Mouse (Mus musculus): ENCODE results near the gene 2410004P03Rik.

The 2410004P03Rik gene

DNA sequence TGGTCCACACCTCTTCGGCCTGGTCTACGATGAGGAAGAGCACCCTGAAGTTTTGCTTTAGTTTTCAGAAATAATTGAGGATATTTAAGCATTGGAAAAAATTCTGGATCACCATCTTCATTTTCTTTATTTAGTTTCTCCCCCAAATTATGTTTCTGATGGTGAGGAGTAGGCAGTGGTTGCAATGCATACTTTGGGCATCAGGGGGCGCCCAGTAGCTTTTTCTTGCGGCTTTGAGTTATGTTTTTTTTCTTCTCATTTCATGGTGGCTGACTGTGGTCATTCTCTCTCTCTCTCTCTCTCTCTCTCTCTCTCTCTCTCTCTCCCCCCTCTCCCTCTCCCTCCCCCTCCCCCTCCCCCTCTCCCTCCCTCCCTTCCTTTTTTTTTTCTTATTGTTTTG is 6.9 kb upstream of the 2410004P03Rik start:
- peak; percentile 72 to 86 for DNase-seq

DNA sequence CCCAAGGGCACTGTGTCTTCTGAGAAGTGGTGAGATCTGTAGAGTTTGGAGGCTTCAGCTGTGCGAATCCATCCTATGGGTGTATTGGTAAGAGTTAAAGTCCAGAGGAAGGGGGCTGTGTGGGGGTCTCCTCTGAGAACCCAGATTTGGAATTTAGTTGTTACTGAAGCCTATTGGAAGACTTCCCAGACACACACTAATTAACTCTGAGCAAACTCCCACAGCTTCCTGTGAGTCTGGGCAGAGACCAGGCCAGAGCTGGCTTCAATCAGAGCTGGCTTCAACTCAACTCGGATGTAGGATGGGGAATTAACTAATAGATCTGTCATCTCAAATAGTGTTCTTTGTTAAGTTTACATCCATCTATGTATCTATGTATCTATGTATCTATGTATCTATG is 4.2 kb upstream of the 2410004P03Rik start:
- DNase-seq = no peak

DNA sequence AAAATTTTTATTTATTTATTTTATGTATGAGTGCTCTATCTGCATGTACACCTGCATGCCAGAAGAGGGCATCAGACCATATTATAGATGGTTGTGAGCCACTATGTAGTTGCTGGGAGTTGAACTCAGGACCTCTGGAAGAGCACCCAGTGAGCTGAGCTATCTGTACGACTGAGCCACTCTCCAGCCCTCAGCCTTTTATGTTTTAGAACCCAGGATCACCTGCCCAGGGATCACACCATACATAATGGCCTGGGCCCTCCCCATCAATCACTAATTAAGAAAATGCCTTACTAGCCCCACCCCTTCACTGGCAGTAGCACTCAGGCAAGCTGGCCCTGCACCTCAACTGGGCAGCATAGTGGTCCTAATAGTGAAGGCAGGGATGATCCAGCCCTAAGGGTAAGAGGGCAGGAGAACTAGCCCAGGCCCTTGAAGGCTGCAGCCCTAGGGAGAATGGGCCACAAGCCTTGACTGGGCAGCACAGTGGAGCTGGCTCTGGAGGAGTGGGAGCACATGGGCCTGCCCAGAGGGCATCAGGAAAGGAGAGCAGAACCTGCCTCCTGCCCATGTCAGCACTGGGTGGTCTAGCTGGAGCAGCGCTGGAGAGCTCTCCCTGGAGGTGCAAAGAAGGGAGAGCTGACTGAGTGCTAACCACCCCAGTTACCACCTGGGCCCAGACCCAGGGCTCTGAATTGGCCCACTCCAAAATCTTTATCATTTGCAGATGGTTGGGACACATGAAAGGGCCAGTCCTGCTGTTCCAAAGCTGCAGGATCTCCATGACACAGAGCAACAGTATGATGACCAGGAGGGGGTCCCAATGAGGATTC is 756 bp upstream of the 2410004P03Rik start:
- no peak for DNase-seq

DNA sequence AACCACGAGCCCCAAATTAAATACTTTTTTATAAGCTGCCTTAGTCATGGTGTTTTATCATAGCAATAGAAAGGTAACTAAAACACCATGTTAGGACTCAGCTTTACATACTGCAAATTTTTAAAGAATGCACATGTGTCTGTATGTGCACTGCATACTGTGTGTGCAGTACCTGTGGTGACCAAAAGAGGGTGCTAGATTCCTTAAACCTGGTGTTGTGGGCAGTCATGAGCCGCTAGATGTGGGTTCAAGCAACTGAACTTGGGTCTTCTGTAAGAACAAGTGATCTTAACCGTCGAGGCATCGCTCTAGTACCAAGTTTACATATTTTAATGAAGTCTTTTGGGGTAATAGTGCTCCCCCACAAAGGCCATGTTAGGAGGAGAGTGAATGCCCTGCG is 2.1 kb downstream of the 2410004P03Rik start:
- DNase-seq = no peak

DNA sequence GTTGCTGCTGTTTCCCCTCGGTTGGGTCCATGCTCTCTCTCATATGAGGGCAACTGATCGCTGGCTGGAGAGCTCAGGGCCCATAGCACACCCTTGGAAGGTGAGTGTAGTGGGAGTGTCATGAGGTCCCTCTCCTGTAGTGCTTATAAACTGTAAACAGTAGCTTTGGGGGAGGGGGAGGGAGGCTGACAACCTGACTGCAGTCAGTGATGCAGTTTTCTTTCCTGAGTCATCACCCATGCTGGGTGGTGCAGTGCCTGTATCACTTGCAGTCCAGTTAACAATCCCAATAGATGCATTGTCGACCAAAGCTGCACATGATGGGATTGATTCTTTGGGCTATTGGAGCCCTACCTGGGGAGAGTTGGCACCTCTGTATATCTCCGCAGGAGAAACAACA is 10.3 kb downstream of the 2410004P03Rik start:
- no peak for DNase-seq

DNA sequence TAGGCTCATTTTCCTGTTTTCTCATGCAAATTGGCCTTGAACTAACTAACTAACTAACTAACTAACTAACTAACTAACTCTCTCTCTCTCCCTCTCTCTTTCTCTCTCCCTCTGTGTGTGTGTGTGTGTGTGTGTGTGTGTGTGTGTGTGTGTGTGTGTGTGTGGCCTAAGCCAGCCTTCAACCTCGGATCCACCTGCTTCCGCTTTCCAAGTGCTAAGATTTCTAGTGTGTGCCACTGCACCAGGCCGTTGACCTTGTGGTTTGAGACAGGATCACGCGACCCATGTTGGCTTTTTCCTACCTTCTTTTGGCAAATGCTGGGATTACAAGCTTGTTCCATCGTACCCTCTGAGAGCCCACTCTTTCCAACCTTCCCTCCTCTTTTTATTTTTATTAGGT is 10.9 kb downstream of the 2410004P03Rik start:
- no peak for DNase-seq

DNA sequence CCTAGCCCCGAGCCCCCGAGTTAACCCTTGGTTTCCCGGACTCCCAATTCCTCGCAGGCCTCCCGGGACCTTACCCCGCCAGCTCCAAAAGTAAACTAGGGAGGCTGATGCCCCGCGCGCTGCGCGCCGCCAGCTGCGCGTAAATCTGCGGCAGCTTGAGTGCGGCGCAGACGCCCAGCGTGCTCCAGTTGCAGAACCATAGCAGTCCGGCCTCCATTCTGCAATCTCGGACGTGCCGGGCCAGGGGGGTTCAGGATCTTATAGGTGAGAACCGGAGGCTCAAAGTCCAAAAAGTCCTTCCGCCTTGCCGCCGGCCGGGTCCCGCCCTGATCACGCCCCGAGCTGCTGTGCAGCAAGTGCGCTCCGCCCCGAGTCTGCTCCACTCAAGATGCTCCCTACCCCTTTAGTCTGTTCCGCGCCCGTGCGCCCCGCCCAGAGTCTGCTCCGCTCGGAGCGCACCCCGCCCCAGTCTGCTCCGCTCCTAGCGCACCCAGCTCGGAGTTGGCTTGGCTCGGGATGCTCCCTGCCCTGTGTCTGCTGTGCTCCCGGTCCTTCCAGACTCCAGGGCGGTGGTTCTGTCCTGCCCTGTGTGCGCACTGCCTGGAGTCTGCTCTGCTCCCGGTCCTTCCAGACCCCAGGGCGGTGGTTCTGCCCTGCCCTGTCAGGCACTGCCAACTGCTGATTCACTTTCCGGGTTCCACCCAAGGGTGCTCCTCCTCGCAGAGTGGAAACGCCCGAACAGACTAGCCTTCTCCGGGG is 11.6 kb downstream of the 2410004P03Rik start, which contains the start of gene Pqlc3:
TSS of gene Pqlc3 (minus strand) at position 670 of the 759 bp plus-strand sequence.
- peak; percentile 58 to 63 for DNase-seq

DNA sequence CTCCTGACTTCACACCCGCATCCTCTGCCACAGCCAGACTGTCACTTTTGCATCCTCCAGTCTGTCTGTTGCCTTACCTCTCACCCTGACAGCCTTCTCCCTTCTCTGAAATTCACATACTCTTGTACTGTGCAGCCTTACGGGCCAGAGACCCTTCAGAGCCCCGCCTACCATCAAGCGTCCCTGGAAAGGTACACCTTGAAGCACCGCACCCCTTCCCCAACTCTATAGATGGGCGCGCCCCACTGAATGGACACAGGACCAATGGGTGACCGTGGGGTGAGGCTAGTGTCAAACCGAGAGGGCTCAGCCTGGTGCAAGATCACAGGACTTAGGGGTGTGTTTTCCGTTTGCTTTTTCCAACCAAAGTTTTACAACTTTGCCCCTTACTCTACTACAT is 12.4 kb downstream of the 2410004P03Rik start:
- no peak for DNase-seq

DNA sequence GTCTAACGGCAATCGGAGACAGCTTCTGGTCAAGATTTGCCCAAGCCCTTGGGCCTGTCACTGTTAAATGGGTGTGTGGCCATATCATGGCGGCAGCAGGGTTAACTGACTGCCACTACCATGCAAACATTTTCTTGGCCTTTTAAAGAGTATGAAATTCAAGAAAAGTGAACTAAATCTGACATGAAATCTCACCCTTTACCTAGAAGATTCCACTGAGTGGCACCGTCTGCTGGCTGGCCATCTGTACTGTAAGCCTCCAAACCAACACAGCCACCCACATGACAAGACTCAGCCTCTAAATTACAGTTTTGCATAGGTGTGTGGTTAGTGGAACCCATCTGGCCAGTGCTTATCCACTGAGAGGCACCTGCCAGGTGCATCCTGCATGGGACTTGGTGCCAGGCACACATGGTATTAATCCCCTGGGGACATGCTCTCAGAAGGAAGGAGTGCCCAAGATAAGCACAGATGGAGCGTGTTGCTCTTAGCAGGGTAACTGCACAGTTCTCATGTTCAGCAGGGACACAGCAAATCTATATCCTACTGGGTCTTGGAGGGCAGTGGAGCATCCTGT is 14.6 kb downstream of the 2410004P03Rik start:
- DNase-seq = no peak

DNA sequence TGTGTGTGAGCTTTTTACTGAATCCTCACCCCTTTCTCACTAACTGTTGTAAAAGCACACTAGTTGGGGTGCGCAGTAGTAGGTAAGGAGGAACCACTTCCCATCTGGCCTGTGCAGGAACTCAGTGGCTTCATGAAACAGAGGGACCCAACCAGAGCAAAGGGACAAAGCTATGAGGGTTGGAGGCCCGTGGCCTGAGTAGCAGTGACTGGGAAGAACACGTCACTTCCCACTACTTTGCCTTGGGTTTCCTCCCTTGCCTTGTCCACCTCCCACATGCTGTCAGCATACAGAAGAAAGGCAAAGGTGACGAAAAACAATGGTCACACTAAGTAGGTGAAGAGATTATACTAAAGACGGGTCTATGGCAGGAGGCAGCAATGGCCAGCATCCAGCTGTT is 15.2 kb downstream of the 2410004P03Rik start:
- no peak for DNase-seq

DNA sequence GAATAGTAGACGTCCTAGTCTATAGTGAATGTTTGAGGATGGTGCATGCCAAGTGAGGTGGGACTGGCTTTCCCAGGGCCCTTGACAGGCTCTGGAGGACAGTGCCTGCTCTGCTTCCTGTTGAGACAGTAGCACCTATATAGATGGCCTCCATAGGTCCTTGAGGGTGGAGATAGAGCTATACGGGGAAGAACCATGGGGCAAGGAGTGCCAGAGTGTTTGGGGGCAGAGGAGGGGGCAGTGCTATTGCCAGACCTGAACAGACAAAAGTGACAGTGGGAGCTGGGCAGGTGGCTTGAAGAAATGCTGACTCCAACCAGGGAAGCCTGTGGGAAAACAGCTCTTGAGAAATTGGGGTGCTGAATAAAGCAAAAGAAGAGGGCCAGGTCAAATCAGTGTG is 17.2 kb downstream of the 2410004P03Rik start:
- DNase-seq = no peak

DNA sequence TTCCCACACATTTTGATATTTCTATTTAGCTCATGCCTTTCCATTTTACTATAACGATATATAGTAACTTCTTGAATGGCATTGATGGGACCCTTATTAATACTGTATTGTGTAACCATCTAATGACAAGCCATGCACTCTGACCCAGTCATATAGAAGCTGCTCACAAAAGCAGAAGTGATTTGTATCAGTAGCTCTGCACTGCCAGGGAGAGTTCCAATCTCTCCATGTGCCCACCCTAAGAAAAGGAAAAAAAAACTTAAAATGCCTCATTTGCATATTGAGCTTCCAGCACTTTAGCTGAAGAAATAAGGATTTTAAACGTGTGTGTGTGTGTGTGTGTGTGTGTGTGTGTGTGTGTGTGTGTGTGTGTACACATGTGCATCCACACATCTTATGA is 19.2 kb downstream of the 2410004P03Rik start:
- no peak for DNase-seq

DNA sequence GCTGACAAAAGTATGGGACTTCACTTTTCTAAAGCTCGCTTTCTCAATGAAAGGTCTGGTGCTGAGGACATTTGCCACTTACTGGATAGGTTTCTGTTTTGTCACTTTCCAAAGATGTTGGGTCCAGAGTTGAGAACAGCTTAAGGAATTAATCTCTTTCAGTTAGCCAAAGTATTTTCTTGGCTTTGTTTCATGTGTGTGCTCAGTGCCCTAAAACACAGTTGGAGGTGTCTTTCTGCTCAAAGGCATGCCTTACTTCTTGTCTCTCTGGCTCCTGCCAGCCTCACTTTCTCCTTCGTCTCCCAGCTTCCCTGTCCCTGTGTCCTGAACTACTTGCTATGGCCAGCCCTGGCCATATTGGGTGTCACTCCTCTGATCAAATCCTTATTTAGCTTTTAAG is 20.2 kb downstream of the 2410004P03Rik start:
- no peak for DNase-seq

DNA sequence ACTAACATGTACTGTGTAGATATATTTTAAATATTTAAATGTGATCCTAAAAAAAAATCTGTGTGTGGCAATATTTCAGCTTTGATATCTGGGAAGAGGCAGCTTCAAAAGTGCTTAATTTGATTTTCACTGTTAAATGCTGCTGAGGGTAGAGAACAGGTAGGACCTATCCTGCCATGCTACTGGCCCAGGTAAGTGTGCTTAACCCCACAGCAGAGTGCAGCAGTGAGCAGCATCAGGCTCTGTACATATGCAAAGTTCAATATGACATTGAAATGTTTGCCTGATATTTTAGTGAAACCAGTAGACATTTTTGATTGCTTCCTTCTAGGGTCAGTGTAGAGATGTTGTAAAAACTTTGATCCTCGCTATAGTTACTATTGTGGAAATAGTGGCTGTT is 25.7 kb downstream of the 2410004P03Rik start:
- DNase-seq = no peak

DNA sequence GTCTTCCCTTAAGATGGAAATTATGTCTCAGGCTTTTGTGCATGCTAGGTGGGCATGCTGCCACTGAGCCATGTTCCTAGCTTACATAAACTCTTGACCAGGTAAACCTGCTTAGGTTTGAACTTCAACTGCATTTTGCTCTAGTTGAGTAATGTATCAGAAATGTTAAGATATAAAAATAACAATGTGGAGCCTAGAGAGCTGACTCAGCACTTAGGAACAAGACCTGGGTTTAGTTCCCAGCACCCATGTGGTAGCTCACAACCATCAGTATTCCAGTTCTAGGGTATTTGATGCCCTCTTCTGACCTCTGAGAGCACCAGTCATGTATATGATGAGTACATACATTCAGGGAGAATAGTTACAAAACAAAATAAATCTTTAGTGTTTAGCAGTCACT is 34.4 kb downstream of the 2410004P03Rik start:
- DNase-seq = no peak

DNA sequence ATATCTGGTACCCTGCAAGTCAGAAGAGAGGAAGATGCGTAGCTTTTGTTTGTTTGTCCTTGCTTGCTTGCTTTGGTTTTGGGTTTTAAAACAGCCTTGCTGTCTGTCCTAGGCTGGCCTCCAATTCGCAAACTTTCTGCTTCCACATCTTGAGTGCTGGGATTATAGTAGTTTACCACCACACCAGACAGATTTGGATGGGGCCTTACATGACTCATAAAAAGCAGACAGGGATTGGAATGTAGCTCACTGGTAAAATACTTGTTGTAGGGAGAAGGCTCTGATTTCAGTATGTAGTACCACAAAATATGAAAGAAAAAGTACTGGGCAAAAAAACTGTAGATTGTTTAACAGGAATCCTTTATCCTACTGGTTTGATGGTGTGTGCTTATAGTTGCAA is 44.7 kb downstream of the 2410004P03Rik start:
- no peak for DNase-seq

DNA sequence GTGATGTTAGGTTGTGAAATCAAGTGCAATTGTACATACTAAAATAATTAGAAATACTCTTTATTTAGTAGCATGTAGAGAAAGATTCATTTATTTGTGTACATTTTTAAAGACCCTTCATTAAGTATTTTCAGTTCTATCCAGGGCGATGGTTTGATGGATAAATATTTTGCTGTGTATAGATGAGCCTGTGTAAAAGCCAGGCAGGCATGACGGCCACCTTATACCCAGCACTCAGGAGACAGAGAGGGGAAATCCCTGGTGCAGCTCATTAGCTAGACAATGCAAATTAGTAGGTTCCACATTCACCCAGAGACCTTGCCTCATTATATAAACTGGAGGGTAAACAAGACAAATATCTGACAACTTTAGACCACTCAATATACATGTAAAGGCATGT is 48.2 kb downstream of the 2410004P03Rik start:
- DNase-seq = no peak

DNA sequence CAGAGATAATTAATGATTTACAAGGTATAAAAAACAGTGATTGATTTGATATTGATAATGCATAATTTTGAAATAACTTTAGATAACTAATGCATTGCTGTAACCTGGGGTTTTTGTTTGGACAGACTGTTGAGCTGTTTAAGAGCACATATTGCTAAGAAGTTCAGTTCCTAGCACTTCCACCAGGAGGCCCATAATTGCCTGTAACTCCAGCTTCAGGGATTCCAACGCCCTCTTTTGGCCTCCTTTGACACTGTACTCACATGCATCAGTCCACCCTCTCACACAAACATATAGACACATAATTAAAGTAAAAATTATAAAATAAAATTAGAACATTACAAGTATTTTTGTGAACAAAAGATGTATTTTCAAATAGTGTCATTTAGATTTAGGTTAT is 52.7 kb downstream of the 2410004P03Rik start:
- DNase-seq = peak in 1 of 2 experiments; percentile 16

Measured in cerebellum, postnatal 14 days (tissue).